ENCODE assay signal across 10 mouse cellular contexts in genomic region chr4:144997887-144998658, GRCm38 (mm10).
A peak's percentile ranks its signal among the peaks of the same experiment; 100 is the strongest.
DNase-seq lines count a peak whose midpoint lies in the region; ATAC-seq and TF ChIP-seq lines count a peak whose summit lies in the region.
"Had no signal": no experiment of that assay in that cellular context is flagged by ENCODE, and none has a peak within 500 bp of the region (broad histone marks: within the 10 kb centered on the region; RNA-seq: fewer than 3 reads in every experiment).

No protein-coding gene starts in this region.

- no peak overlapping the region for H3K4me3 ChIP-seq in bone marrow macrophage, adult 2 months (ENCODE audit: insufficient read depth, low read length)
- no peak overlapping the region for H3K4me3 ChIP-seq in kidney, embryonic 15.5 days (replicated peaks)
- H3K4me3 ChIP-seq: hindbrain, embryonic 10.5 days had no signal

- no peak for TF ChIP-seq POLR2A in bone marrow macrophage, adult 2 months (IDR thresholded peaks at IDR 0.05; ENCODE audit: borderline replicate concordance, low read depth, low read length)

- DNase-seq in kidney, adult 18-20 months: peak; percentile 54
- DNase-seq in kidney, adult 11 months: no peak
- no peak for DNase-seq in ovary, postnatal 14 days (ENCODE audit: low spot score)
- DNase-seq in cerebellum, postnatal 4 days (ENCODE audit: low spot score in 2 of 2): no peak
- no peak for DNase-seq in cerebellum, adult 18-20 months

- H3K9me3 ChIP-seq in kidney, embryonic 15.5 days (replicated peaks): no peaks in the 10 kb centered on the region
- H3K9me3 ChIP-seq: hindbrain, embryonic 10.5 days had no signal

- 39% methylated on average over 3 of the region's 3 CpGs for WGBS in kidney, embryonic 15.5 days

- H3K9ac ChIP-seq in kidney, embryonic 15.5 days: no peak overlapping the region
- H3K9ac ChIP-seq: liver, embryonic 14.5 days had no signal

- H3K27ac ChIP-seq in bone marrow macrophage, adult 2 months (ENCODE audit: insufficient read depth, low read depth, low read length): peak overlapping the region; percentile 95
- H3K27ac ChIP-seq in kidney, embryonic 15.5 days: peak overlapping the region; percentile 98
- H3K27ac ChIP-seq: liver, embryonic 14.5 days had no signal

- H3K4me1 ChIP-seq in bone marrow macrophage, adult 2 months (ENCODE audit: control insufficient read depth, insufficient read depth, low read length): peaks cover 64% of the 10 kb centered on the region
- H3K4me1 ChIP-seq in kidney, embryonic 15.5 days: peaks cover 74% of the 10 kb centered on the region

- no peak overlapping the region for H3K4me2 ChIP-seq in kidney, embryonic 15.5 days

- no peak for TF ChIP-seq CTCF in bone marrow macrophage, adult 2 months (IDR thresholded peaks at IDR 0.05; ENCODE audit: low read depth, low read length)

- ATAC-seq in kidney, embryonic 15.5 days (replicated peaks; ENCODE audit: low FRiP score): no peak
- ATAC-seq in megakaryocyte progenitor cell, adult 5-6 weeks (replicated peaks; ENCODE audit: poor library complexity): 0 out of 2 replicates have a peak, but pooled peaks have one; percentile 10

- no peaks in the 10 kb centered on the region for H3K27me3 ChIP-seq in kidney, embryonic 15.5 days

- no peaks in the 10 kb centered on the region for H3K36me3 ChIP-seq in kidney, embryonic 15.5 days
- H3K36me3 ChIP-seq: hindbrain, embryonic 10.5 days had no signal
